Mouse (Mus musculus): ENCODE measurements around the gene Dhx9. TPM values are rescaled to one million over a fixed set of nuclear protein-coding genes. Genes with fewer than 3 reads are reported as not detected.

Dhx9 gene
- total and polyA plus RNA-seq, 2 experiments from 2014 or later, result 12.7 to 45.8 TPM

Other genes starting within 250 kb of the Dhx9 start
- 186 and 215 TPM in 2 replicates for gene Lamc1, start 154.9 kb downstream of the Dhx9 start, total RNA-seq (2014; rRNA removed; ENCODE audit: low replicate concordance)
- 55.9 and 62.8 TPM in 2 replicates for gene Lamc1, start 154.9 kb downstream of the Dhx9 start, polyA plus RNA-seq (2015; fragmentation: Nextera tagmentation; extraction: Ambion mirVana)
- gene Shcbp1l, start 62.5 kb downstream of the Dhx9 start, total RNA-seq (2014; rRNA removed; ENCODE audit: low replicate concordance), result not detected in 2 replicates
- 0.07 TPM in 1 of 2 replicates, not detected in the other for gene Shcbp1l, start 62.5 kb downstream of the Dhx9 start, polyA plus RNA-seq (2015; fragmentation: Nextera tagmentation; extraction: Ambion mirVana)
- gene Npl, start 62.4 kb upstream of the Dhx9 start, total RNA-seq (2014; rRNA removed; ENCODE audit: low replicate concordance), result 0.57 and 2.9 TPM in 2 replicates
- gene Npl, start 62.4 kb upstream of the Dhx9 start, polyA plus RNA-seq (2015; fragmentation: Nextera tagmentation; extraction: Ambion mirVana), result 3.1 and 3.2 TPM in 2 replicates
- gene Rgs8, start 165.4 kb upstream of the Dhx9 start, total RNA-seq (2014; rRNA removed; ENCODE audit: low replicate concordance), result 0.08 TPM in 1 of 2 replicates, not detected in the other
- 0.03 and 0.05 TPM in 2 replicates for gene Rgs8, start 165.4 kb upstream of the Dhx9 start, polyA plus RNA-seq (2015; fragmentation: Nextera tagmentation; extraction: Ambion mirVana)

All from heart, postnatal 0 days (tissue).